Mouse (Mus musculus): ENCODE measurements around the gene Gpha2. TPM values are rescaled to one million over a fixed set of nuclear protein-coding genes. Genes with fewer than 3 reads are reported as not detected.
A peak's percentile ranks its signal among the peaks of the same experiment; 100 is the strongest.

Gpha2 gene
- polyA plus RNA-seq, 1 experiment from 2014 or later: not detected

DNA sequence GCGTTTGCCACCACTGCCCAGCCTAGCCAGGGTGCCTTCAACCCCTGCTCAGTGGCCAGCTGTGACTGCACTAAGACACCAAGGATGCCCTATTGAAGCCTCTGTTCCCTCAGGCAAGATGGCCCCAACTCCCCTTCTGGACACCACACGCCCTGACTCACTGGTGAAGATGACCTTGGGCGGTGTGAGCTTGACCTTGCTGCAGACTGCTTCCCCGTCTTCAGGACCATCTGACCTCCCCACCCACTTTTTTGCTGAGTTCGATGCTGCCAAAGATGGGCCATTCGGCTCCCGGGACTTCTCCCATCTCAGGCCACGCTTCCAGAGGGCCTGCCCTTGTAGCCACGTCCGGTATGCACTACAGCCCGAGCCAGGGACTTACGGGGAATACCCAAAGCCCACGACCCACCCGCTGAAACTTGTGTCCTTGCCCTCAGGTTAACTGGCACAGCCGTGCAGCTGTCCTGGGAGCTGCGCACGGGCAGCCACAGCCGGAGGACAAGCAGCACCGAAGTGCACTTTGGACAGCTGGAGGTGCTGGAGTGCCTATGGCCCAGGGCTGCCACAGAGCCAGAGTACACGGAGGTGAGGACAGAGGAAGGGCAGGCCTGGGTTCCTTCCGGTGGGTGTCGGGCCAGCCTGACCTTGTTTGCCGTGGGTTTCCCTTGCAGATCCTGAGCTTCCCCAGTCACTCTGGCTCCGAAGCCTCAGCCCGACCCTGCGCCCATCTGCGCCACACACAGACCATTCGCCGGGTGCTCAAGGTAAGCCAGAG, 21.5 kb downstream of the Gpha2 start:
- Histone ChIP-seq H3K4me1 (ENCODE audit: control insufficient read depth, insufficient read depth, low read length) (peaks cover 4% of the 10 kb centered on the region), H3K27ac (replicated peaks; ENCODE audit: low read depth, low read length) (no peak overlapping the region), H3K9ac (replicated peaks; ENCODE audit: low read length) (no peak overlapping the region), H3K36me3 (ENCODE audit: control insufficient read depth, insufficient read depth, low read length) (peaks cover 73% of the 10 kb centered on the region), H3K4me3 (replicated peaks; ENCODE audit: low read depth, low read length) (no peak overlapping the region), H3K9me3 (ENCODE audit: control insufficient read depth, low read length) (no peaks in the 10 kb centered on the region), H3K4me2 (ENCODE audit: low read length) (no peak overlapping the region), H3K27me3 (ENCODE audit: control insufficient read depth, insufficient read depth, low read length) (no peaks in the 10 kb centered on the region)
- WGBS: 95% methylated on average over 29 of the region's 29 CpGs
- DNase-seq: no peak
- no peak for ATAC-seq (ENCODE audit: low FRiP score, low TSS enrichment)

DNA sequence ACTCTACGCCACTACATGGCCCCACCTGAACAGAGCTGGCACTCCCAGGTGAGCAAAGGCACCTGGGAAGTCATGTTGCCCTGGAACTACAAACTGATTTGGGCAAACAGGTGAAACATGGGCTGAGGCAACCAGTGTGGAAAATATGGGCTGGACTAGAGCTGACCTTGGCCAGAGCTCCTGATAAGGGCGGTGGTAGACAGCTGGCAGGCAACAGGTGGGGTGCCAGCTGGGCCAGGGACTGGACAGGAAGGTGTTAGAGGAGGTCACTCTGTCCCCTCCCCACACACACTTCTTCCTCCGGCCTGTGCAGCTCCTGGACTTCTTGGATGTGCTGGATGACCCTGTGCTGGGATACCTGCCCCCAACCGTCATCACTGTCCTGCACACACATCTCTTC, 26.8 kb downstream of the Gpha2 start:
- Histone ChIP-seq H3K4me1 (ENCODE audit: control insufficient read depth, insufficient read depth, low read length) (no peaks in the 10 kb centered on the region), H3K4me3 (replicated peaks; ENCODE audit: low read depth, low read length) (no peak overlapping the region), H3K27me3 (ENCODE audit: control insufficient read depth, insufficient read depth, low read length) (no peaks in the 10 kb centered on the region), H3K27ac (replicated peaks; ENCODE audit: low read depth, low read length) (no peak overlapping the region), H3K4me2 (ENCODE audit: low read length) (no peak overlapping the region), H3K36me3 (ENCODE audit: control insufficient read depth, insufficient read depth, low read length) (peaks cover 87% of the 10 kb centered on the region), H3K9ac (replicated peaks; ENCODE audit: low read length) (no peak overlapping the region), H3K9me3 (ENCODE audit: control insufficient read depth, low read length) (no peaks in the 10 kb centered on the region)
- no peak for DNase-seq
- WGBS: 96% methylated on average over 4 of the region's 4 CpGs
- ATAC-seq (ENCODE audit: low FRiP score, low TSS enrichment): no peak

DNA sequence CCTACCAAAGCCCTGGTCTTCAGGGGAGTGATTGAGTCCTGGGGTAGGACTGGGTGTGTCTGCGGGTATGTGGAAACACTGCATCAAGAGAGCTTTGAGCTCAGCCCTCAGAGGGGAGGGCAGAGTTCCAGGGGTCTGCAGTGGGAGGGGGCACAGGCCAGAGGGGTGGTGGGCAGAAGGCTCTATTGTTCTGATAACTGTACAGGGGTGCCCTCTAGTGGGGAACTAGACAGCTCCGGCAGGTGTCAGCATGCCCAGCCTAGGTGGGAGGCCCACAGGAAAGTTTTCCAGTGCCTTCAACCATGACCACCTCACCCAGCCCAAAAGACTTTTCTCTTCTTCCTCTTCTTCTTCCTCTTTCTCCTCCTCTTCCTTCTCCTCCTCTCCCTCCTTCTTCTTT, 34.2 kb downstream of the Gpha2 start:
- H3K4me1 ChIP-seq (ENCODE audit: control insufficient read depth, insufficient read depth, low read length): no peaks in the 10 kb centered on the region
- WGBS: 62% methylated on average over 2 of the region's 2 CpGs
- H3K27me3 ChIP-seq (ENCODE audit: control insufficient read depth, insufficient read depth, low read length): no peaks in the 10 kb centered on the region
- H3K27ac ChIP-seq (replicated peaks; ENCODE audit: low read depth, low read length): no peak overlapping the region
- no peak overlapping the region for H3K9ac ChIP-seq (replicated peaks; ENCODE audit: low read length)
- DNase-seq (peak; percentile 55), ATAC-seq (ENCODE audit: low FRiP score, low TSS enrichment) (no peak)
- H3K4me2 ChIP-seq (ENCODE audit: low read length): no peak overlapping the region
- no peak overlapping the region for H3K4me3 ChIP-seq (replicated peaks; ENCODE audit: low read depth, low read length)
- no peaks in the 10 kb centered on the region for H3K9me3 ChIP-seq (ENCODE audit: control insufficient read depth, low read length)
- peaks cover 68% of the 10 kb centered on the region for H3K36me3 ChIP-seq (ENCODE audit: control insufficient read depth, insufficient read depth, low read length)

DNA sequence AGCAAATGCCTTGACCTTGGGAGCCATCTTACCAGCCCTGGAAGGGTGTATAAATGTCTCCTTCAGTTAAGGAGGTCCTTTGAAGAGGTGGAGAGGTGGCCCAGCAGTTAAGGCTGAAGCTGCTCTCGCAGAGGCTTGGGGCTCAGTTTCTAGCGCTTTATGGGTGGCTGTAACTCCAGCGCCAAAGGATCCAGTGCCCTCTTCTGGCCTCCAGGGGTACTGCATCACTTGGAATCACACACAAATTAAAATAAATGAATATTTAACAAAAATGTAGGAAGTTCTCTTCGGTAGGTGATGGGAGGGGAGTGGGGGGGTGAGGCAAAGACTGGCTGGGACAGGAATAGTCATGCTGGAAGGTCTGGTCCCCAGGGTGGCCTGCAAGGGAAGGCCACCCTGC, 34.8 kb downstream of the Gpha2 start:
- Histone ChIP-seq H3K9me3 (ENCODE audit: control insufficient read depth, low read length) (no peaks in the 10 kb centered on the region), H3K27me3 (ENCODE audit: control insufficient read depth, insufficient read depth, low read length) (no peaks in the 10 kb centered on the region), H3K4me1 (ENCODE audit: control insufficient read depth, insufficient read depth, low read length) (no peaks in the 10 kb centered on the region), H3K27ac (replicated peaks; ENCODE audit: low read depth, low read length) (no peak overlapping the region), H3K36me3 (ENCODE audit: control insufficient read depth, insufficient read depth, low read length) (peaks cover 63% of the 10 kb centered on the region), H3K4me2 (ENCODE audit: low read length) (no peak overlapping the region), H3K4me3 (replicated peaks; ENCODE audit: low read depth, low read length) (no peak overlapping the region), H3K9ac (replicated peaks; ENCODE audit: low read length) (no peak overlapping the region)
- 80% methylated on average over 4 of the region's 4 CpGs for WGBS
- DNase-seq (no peak), ATAC-seq (ENCODE audit: low FRiP score, low TSS enrichment) (no peak)

DNA sequence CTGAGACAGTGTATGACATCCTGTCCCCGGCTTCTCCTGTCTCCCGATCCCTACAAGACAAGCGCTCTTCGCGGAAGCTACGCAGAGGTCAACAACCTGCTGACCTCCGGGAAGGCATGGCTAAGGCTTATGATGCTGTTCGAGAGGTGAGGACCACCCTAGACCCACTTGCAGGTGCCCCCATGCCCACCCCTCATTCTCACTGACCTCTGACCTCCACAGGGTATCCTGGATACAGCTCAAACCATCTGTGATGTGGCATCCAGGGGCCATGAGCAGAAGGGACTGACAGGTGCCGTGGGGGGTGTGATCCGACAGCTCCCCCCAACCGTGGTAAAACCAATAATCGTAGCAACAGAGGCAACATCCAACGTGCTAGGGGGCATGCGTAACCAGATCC, 35.2 kb downstream of the Gpha2 start:
- 92% methylated on average over 14 of the region's 14 CpGs for WGBS
- ATAC-seq (ENCODE audit: low FRiP score, low TSS enrichment) (no peak), DNase-seq (no peak)
- no peak overlapping the region for H3K9ac ChIP-seq (replicated peaks; ENCODE audit: low read length)
- H3K27ac ChIP-seq (replicated peaks; ENCODE audit: low read depth, low read length): no peak overlapping the region
- H3K36me3 ChIP-seq (ENCODE audit: control insufficient read depth, insufficient read depth, low read length): peaks cover 59% of the 10 kb centered on the region
- H3K4me3 ChIP-seq (replicated peaks; ENCODE audit: low read depth, low read length): no peak overlapping the region
- H3K4me2 ChIP-seq (ENCODE audit: low read length): no peak overlapping the region
- no peaks in the 10 kb centered on the region for H3K9me3 ChIP-seq (ENCODE audit: control insufficient read depth, low read length)
- no peaks in the 10 kb centered on the region for H3K4me1 ChIP-seq (ENCODE audit: control insufficient read depth, insufficient read depth, low read length)
- H3K27me3 ChIP-seq (ENCODE audit: control insufficient read depth, insufficient read depth, low read length): no peaks in the 10 kb centered on the region

DNA sequence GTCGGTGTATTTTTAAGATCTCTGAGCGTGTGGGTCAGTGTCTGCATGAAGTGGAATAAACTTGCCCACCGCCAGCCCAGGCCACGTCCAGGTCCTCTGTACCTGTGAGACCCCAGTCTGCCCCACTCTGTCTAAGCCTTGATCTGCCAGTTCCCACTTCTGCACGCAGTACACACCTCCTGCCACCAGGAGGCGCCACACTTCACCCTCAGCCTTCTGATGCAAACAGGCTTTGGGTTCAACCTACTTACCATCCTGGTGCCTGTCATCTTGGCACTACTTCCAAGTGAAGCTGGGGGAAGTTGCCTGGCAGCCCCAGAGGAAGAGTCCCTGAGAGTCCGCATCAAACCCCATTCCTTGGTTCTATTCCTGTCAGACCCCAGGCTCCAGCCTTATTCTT, 36.0 kb downstream of the Gpha2 start:
- Histone ChIP-seq H3K4me1 (ENCODE audit: control insufficient read depth, insufficient read depth, low read length) (no peaks in the 10 kb centered on the region), H3K27ac (replicated peaks; ENCODE audit: low read depth, low read length) (no peak overlapping the region), H3K9ac (replicated peaks; ENCODE audit: low read length) (no peak overlapping the region), H3K27me3 (ENCODE audit: control insufficient read depth, insufficient read depth, low read length) (no peaks in the 10 kb centered on the region), H3K4me3 (replicated peaks; ENCODE audit: low read depth, low read length) (no peak overlapping the region), H3K36me3 (ENCODE audit: control insufficient read depth, insufficient read depth, low read length) (peaks cover 50% of the 10 kb centered on the region), H3K9me3 (ENCODE audit: control insufficient read depth, low read length) (no peaks in the 10 kb centered on the region), H3K4me2 (ENCODE audit: low read length) (no peak overlapping the region)
- WGBS: 59% methylated on average over 7 of the region's 7 CpGs
- ATAC-seq (ENCODE audit: low FRiP score, low TSS enrichment) (no peak), DNase-seq (peak; percentile 68)

DNA sequence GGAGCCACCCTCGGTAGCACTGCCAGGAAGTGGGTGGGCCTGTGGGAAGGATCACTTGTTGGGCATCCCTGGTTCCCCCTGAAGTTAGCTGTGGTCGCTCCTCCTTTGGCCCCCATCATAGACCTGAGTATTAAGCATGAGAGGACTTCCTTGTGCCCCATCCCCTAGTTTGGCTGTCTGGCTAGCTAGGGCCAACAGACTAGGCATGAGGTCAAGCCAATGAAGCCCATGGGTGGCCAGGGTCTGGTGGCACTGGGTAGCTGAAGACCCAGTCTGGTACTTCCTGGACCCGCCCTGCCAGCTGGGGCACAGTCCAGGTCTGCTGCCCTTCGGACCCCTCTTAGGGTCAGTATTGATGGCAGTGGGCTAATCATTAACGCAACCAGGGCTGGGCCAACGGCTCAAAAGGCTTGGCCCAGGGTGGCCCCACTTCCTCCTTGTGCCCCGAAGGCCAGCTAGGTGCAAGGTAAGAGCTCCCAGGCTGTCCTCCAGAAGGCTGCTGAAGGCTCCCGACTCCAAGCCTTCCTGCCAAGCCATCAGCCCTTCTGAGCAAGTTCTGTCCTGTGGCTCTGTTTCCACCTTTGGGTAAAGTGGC, 36.8 kb downstream of the Gpha2 start:
- no peaks in the 10 kb centered on the region for H3K4me1 ChIP-seq (ENCODE audit: control insufficient read depth, insufficient read depth, low read length)

DNA sequence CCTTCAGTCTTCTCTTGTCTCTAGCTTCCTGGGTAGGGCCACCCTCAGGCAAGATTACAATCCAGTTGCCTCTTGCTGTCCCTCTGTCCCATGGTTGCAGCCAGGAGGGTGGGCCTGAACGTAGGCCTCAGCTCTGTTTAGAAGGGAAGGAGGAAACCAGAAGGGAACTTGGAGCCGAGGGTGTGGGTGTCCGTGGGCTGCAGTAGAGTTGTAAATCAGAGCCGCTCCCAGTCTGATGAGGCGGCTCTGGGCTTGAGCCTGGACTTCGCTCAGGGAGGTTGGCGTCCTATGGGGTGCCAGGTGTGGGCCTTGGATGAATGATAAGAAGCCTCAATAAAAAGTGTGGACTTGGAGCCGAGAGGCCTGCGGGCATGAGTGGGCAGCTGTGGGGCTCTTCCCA, 38.0 kb downstream of the Gpha2 start:
- H3K4me2 ChIP-seq (ENCODE audit: low read length): no peak overlapping the region
- WGBS: 82% methylated on average over 9 of the region's 9 CpGs
- no peaks in the 10 kb centered on the region for H3K4me1 ChIP-seq (ENCODE audit: control insufficient read depth, insufficient read depth, low read length)
- H3K9ac ChIP-seq (replicated peaks; ENCODE audit: low read length): no peak overlapping the region
- H3K4me3 ChIP-seq (replicated peaks; ENCODE audit: low read depth, low read length): no peak overlapping the region
- DNase-seq: no peak
- H3K36me3 ChIP-seq (ENCODE audit: control insufficient read depth, insufficient read depth, low read length): peaks cover 31% of the 10 kb centered on the region
- ATAC-seq (ENCODE audit: low FRiP score, low TSS enrichment): no peak
- no peaks in the 10 kb centered on the region for H3K9me3 ChIP-seq (ENCODE audit: control insufficient read depth, low read length)
- H3K27ac ChIP-seq (replicated peaks; ENCODE audit: low read depth, low read length): no peak overlapping the region
- no peaks in the 10 kb centered on the region for H3K27me3 ChIP-seq (ENCODE audit: control insufficient read depth, insufficient read depth, low read length)

More for the DNA sequence above, 36.8 kb downstream of the Gpha2 start:
- DNase-seq (no peak), ATAC-seq (ENCODE audit: low FRiP score, low TSS enrichment) (no peak)
- H3K27me3 ChIP-seq (ENCODE audit: control insufficient read depth, insufficient read depth, low read length): no peaks in the 10 kb centered on the region
- H3K4me3 ChIP-seq (replicated peaks; ENCODE audit: low read depth, low read length): no peak overlapping the region
- peaks cover 43% of the 10 kb centered on the region for H3K36me3 ChIP-seq (ENCODE audit: control insufficient read depth, insufficient read depth, low read length)
- 92% methylated on average over 8 of the region's 8 CpGs for WGBS
- H3K27ac ChIP-seq (replicated peaks; ENCODE audit: low read depth, low read length): no peak overlapping the region
- H3K9me3 ChIP-seq (ENCODE audit: control insufficient read depth, low read length): no peaks in the 10 kb centered on the region
- H3K4me2 ChIP-seq (ENCODE audit: low read length): no peak overlapping the region
- no peak overlapping the region for H3K9ac ChIP-seq (replicated peaks; ENCODE audit: low read length)

DNA sequence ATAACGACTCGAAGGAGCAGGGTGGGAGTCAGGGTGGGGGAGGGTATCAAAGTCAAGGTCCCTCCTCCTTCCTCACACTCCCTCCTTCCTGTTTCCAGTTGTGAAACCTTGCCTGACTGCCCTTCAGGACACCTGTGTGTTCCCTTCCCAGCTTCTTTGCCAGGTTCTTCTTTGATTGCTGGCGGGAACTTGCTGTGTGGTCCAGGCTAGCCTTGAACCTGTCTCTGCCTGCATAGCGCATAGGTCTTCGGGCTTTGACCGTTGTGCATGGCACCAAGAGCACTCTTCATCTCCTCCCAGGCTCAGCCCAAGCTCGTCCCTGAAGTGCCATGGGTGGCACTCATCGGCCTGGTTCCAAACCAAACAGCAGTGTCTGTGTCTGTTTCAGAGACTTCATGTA, 38.8 kb downstream of the Gpha2 start:
- Histone ChIP-seq H3K4me1 (ENCODE audit: control insufficient read depth, insufficient read depth, low read length) (no peaks in the 10 kb centered on the region), H3K36me3 (ENCODE audit: control insufficient read depth, insufficient read depth, low read length) (peaks cover 28% of the 10 kb centered on the region), H3K4me3 (replicated peaks; ENCODE audit: low read depth, low read length) (no peak overlapping the region), H3K27ac (replicated peaks; ENCODE audit: low read depth, low read length) (no peak overlapping the region), H3K27me3 (ENCODE audit: control insufficient read depth, insufficient read depth, low read length) (no peaks in the 10 kb centered on the region), H3K9ac (replicated peaks; ENCODE audit: low read length) (no peak overlapping the region), H3K4me2 (ENCODE audit: low read length) (no peak overlapping the region), H3K9me3 (ENCODE audit: control insufficient read depth, low read length) (no peaks in the 10 kb centered on the region)
- no peak for ATAC-seq (ENCODE audit: low FRiP score, low TSS enrichment)
- WGBS: 90% methylated on average over 8 of the region's 8 CpGs
- no peak for DNase-seq

All from midbrain, embryonic 14.5 days (tissue).